Mouse (Mus musculus) forebrain, embryonic 16.5 days (tissue): Measurements from ENCODE around the gene Lima1. TPM values are rescaled to one million over a fixed set of nuclear protein-coding genes. Genes with fewer than 3 reads are reported as not detected.

Source experiments
- ATAC-seq: fragments of 200-750 bp; cut with Nextera tagmentation; 2 replicates; pipeline ENCODE4 v1.8.0; 2017; ENCODE audit warnings: mild to moderate bottlenecking, moderate library complexity
- H3K27ac ChIP-seq: fragments of 300-500 bp; sonication (generic); 2 replicates; pipeline ENCODE4 v1.5.1; 2014; ENCODE audit warnings: low read length, control low read depth
- H3K27me3 ChIP-seq: fragments of 300-500 bp; sonication (generic); replicated peaks from 2 replicates; pipeline ENCODE4 v1.6.1; 2014; ENCODE audit warnings: low read length; ENCODE audit not compliant: control insufficient read depth, insufficient read depth
- H3K36me3 ChIP-seq: fragments of 300-500 bp; sonication (generic); 2 replicates; pipeline ENCODE4 v1.6.1; 2014; ENCODE audit not compliant: control insufficient read depth, insufficient read depth
- H3K4me1 ChIP-seq: fragments of 300-500 bp; sonication (generic); replicated peaks from 2 replicates; pipeline ENCODE4 v1.6.1; 2014; ENCODE audit warnings: low read length; ENCODE audit not compliant: control insufficient read depth, insufficient read depth
- H3K4me2 ChIP-seq: fragments of 300-500 bp; sonication (generic); 2 replicates; pipeline ENCODE4 v1.6.1; 2014; ENCODE audit warnings: mild to moderate bottlenecking, low read length, control low read depth
- H3K4me3 ChIP-seq: fragments of 300-500 bp; sonication (generic); replicated peaks from 2 replicates; pipeline ENCODE4 v1.5.1; 2014; ENCODE audit warnings: mild to moderate bottlenecking, low read length, control low read depth
- H3K9ac ChIP-seq: fragments of 300-500 bp; sonication (generic); replicated peaks from 2 replicates; pipeline ENCODE4 v1.6.1; 2014; ENCODE audit warnings: low read depth, low read length, control low read depth
- H3K9me3 ChIP-seq: fragments of 300-500 bp; sonication (generic); 2 replicates; pipeline ENCODE4 v1.6.1; 2016; ENCODE audit warnings: low read length; ENCODE audit not compliant: control insufficient read depth
- WGBS: fragments of 180-500 bp; shearing (Covaris S2); extraction: QIAGEN DNeasy Blood & Tissue Kit; methylation state at CpG from one replicate; pipeline ENCODE4 v1.1.7; 2014; 5-methylcytosine and 5-hydroxymethylcytosine counted together
- polyA plus RNA-seq: library from polyadenylated mRNA; unstranded; fragments of >200 nt; fragmentation: Nextera tagmentation; extraction: Ambion mirVana; gene quantifications from 2 replicates; pipeline ENCODE4 v1.2.1, GENCODE M21; 2015

Gene Lima1
- polyA plus RNA-seq, 1 experiment from 2014 or later = 38.0 TPM

- ATAC-seq = no peak
- no peak overlapping the region for H3K4me2 ChIP-seq
- no peak overlapping the region for H3K4me3 ChIP-seq
- no peaks in the 10 kb centered on the region for H3K9me3 ChIP-seq
- no peaks in the 10 kb centered on the region for H3K36me3 ChIP-seq
- H3K9ac ChIP-seq = no peak overlapping the region
- H3K27me3 ChIP-seq = no peaks in the 10 kb centered on the region
- 93% methylated on average over 1 of the region's 1 CpGs for WGBS
- H3K27ac ChIP-seq = no peak overlapping the region
- peaks cover 17% of the 10 kb centered on the region for H3K4me1 ChIP-seq
These were observed 106.5 kb downstream of the Lima1 start for GRCm38 (mm10) chr15:99768761-99769160.

GRCm38 (mm10) chr15:99767467-99767866 lies 107.8 kb downstream of the Lima1 start:
- Histone ChIP-seq H3K4me3 (no peak overlapping the region), H3K36me3 (no peaks in the 10 kb centered on the region), H3K27me3 (no peaks in the 10 kb centered on the region), H3K9me3 (no peaks in the 10 kb centered on the region), H3K4me2 (no peak overlapping the region), H3K27ac (no peak overlapping the region), H3K4me1 (peaks cover 12% of the 10 kb centered on the region), H3K9ac (no peak overlapping the region)
- 84% methylated on average over 4 of the region's 4 CpGs for WGBS
- no peak for ATAC-seq

- Histone ChIP-seq H3K4me2 (no peak overlapping the region), H3K4me3 (no peak overlapping the region), H3K27ac (no peak overlapping the region), H3K27me3 (no peaks in the 10 kb centered on the region), H3K9me3 (no peaks in the 10 kb centered on the region), H3K9ac (no peak overlapping the region), H3K36me3 (no peaks in the 10 kb centered on the region), H3K4me1 (0 out of 2 replicates have a peak, but pooled peaks cover 3% of the 10 kb centered on the region)
- whole genome bisulfite sequencing = 69% methylated on average over 3 of the region's 3 CpGs
- no peak for ATAC-seq
These were observed 121.1 kb downstream of the Lima1 start for GRCm38 (mm10) chr15:99754204-99754603.

GRCm38 (mm10) chr15:99740229-99740628 lies 135.0 kb downstream of the Lima1 start:
- Histone ChIP-seq H3K36me3 (peaks cover 26% of the 10 kb centered on the region), H3K4me1 (no peaks in the 10 kb centered on the region), H3K27me3 (no peaks in the 10 kb centered on the region), H3K9ac (no peak overlapping the region), H3K9me3 (no peaks in the 10 kb centered on the region), H3K4me2 (no peak overlapping the region), H3K27ac (no peak overlapping the region), H3K4me3 (no peak overlapping the region)
- WGBS = 84% methylated on average over 4 of the region's 4 CpGs
- no peak for ATAC-seq

DNA sequence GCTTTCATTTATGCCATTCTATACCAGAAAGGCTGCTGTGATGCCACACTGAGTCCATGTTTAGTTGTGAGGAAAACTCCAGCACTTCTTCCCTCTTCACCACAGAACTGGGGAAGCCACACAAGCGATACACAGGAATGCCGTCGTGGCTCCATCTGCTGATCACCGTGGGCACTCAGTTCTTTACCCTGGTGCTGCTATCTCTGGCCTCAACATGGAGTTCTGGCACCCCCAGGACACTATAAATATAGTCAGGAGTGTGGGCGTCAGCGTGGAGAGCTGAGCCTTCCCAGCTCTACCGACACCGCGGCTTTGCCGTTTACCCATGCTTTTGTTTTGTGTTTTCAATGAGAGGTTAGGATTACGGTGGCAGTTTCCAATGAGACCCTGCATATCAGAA lies 138.6 kb downstream of the Lima1 start:
- no peak overlapping the region for H3K9ac ChIP-seq
- H3K4me3 ChIP-seq = no peak overlapping the region
- 88% methylated on average over 11 of the region's 11 CpGs for WGBS
- no peaks in the 10 kb centered on the region for H3K27me3 ChIP-seq
- no peak overlapping the region for H3K27ac ChIP-seq
- H3K36me3 ChIP-seq = peaks cover 27% of the 10 kb centered on the region
- no peaks in the 10 kb centered on the region for H3K4me1 ChIP-seq
- H3K4me2 ChIP-seq = no peak overlapping the region
- no peak for ATAC-seq
- H3K9me3 ChIP-seq = no peaks in the 10 kb centered on the region

- Histone ChIP-seq H3K36me3 (peaks cover 24% of the 10 kb centered on the region), H3K4me2 (no peak overlapping the region), H3K27me3 (no peaks in the 10 kb centered on the region), H3K4me1 (no peaks in the 10 kb centered on the region), H3K4me3 (no peak overlapping the region), H3K9ac (no peak overlapping the region), H3K27ac (no peak overlapping the region), H3K9me3 (no peaks in the 10 kb centered on the region)
- no peak for ATAC-seq
- 98% methylated on average over 2 of the region's 2 CpGs for WGBS
These were observed 139.6 kb downstream of the Lima1 start for GRCm38 (mm10) chr15:99735631-99736030.

- H3K36me3 ChIP-seq = peaks cover 20% of the 10 kb centered on the region
- H3K9me3 ChIP-seq = 0 out of 2 replicates have a peak, but pooled peaks cover 3% of the 10 kb centered on the region
- H3K4me2 ChIP-seq = no peak overlapping the region
- H3K4me1 ChIP-seq = no peaks in the 10 kb centered on the region
- no peak overlapping the region for H3K4me3 ChIP-seq
- no peak overlapping the region for H3K27ac ChIP-seq
- H3K9ac ChIP-seq = no peak overlapping the region
- no peaks in the 10 kb centered on the region for H3K27me3 ChIP-seq
- no peak for ATAC-seq
- WGBS = 97% methylated on average over 5 of the region's 5 CpGs
These were observed 142.1 kb downstream of the Lima1 start for GRCm38 (mm10) chr15:99733186-99733585.

DNA sequence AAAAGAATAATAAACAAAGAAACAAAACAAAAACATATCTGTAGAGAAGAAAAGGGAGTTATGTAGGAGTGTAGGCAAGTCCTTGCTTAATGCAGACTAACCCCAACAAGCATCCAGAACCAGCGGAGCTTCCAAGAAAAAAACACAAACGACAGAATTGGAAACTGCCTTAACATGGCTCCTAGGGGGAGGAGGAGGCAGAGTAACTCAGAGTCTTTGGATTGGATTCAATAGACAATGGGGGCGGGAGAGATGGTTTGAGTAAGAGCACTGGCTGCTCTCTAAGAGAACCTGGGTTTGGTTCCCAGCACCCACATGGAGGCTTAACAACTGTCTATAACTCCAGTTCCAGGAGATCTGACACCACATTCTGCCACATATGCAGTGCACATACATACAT lies 143.6 kb downstream of the Lima1 start:
- 0 out of 2 replicates have a peak, but pooled peaks cover 3% of the 10 kb centered on the region for H3K9me3 ChIP-seq
- no peak overlapping the region for H3K4me3 ChIP-seq
- ATAC-seq = no peak
- H3K27ac ChIP-seq = no peak overlapping the region
- H3K9ac ChIP-seq = no peak overlapping the region
- no peaks in the 10 kb centered on the region for H3K27me3 ChIP-seq
- H3K4me2 ChIP-seq = no peak overlapping the region
- H3K4me1 ChIP-seq = peaks cover 5% of the 10 kb centered on the region
- 85% methylated on average over 3 of the region's 3 CpGs for WGBS
- peaks cover 16% of the 10 kb centered on the region for H3K36me3 ChIP-seq

- Histone ChIP-seq H3K36me3 (peaks cover 16% of the 10 kb centered on the region), H3K27me3 (no peaks in the 10 kb centered on the region), H3K9me3 (0 out of 2 replicates have a peak, but pooled peaks cover 3% of the 10 kb centered on the region), H3K4me2 (no peak overlapping the region), H3K4me1 (peaks cover 10% of the 10 kb centered on the region), H3K9ac (no peak overlapping the region), H3K27ac (no peak overlapping the region), H3K4me3 (no peak overlapping the region)
- WGBS = 100% methylated on average over 2 of the region's 2 CpGs
- no peak for ATAC-seq
These were observed 144.1 kb downstream of the Lima1 start for GRCm38 (mm10) chr15:99731167-99731566.
